Mouse (Mus musculus) spleen, adult 12 weeks (tissue): ENCODE data around the gene Fbxw25.
"Not testable (repeated sequence)": the region's sequence is repeated elsewhere in the genome, so short reads cannot be mapped to it uniquely, and the experiment has no call there.

Source experiments
- DNase-seq: peaks from one replicate; pipeline ENCODE4 v3.0.0; 2022; ENCODE audit warnings: low spot score

Fbxw25 gene

GRCm38 (mm10) chr9:109664552-109664951 is at the start of gene Fbxw25:
Gene Fbxw25 (minus strand): TSS chr9:109664652.
- DNase-seq: not testable (repeated sequence)

DNA sequence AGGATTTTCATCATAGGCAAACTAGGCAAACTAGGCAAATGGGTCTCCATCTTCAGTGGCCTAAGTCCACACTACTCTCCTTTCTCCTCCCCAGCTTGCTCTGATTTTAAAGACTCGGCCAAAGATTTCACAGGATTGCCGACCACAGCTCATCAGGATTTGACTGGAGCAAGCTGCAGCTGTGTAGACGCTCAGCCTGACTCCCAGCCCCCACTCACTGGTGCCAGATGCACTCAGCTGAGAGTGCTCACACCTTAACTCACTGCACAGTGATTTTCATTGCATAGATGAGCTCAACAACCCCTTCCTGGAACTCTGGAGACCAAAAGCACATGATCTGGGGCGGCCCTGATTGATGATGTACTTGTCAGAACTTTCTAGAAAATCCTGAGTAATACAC is 38.1 kb upstream of the Fbxw25 start, which contains the start of gene Fbxw18:
Fbxw18 (minus strand) TSS at position 101 of the 400 bp plus-strand sequence.
- DNase-seq: not testable (repeated sequence)

DNA sequence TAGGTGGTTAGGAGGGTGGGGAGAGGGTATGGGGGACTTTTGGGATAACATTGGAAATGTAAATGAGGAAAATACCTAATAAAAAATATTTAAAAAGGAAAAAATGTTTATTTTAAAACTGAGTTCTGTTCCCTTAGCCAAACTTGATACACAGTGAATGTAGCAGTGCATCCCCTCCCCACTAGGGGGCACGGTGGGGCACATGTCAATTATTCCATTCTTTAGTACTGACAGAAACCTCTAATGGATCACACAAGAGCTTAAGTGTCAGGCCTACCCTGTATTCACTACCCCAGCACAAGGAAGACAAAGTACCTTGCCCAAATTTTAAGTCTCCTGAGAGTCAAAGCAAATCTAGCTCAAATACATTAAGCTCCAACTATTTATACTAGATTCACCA is 20.8 kb upstream of the Fbxw25 start:
- no peak for DNase-seq

GRCm38 (mm10) chr9:109625957-109626356 is 38.5 kb downstream of the Fbxw25 start, which contains the start of gene Fbxw24:
Gene Fbxw24 (minus strand): TSS chr9:109626057.
- not testable (repeated sequence) for DNase-seq

DNA sequence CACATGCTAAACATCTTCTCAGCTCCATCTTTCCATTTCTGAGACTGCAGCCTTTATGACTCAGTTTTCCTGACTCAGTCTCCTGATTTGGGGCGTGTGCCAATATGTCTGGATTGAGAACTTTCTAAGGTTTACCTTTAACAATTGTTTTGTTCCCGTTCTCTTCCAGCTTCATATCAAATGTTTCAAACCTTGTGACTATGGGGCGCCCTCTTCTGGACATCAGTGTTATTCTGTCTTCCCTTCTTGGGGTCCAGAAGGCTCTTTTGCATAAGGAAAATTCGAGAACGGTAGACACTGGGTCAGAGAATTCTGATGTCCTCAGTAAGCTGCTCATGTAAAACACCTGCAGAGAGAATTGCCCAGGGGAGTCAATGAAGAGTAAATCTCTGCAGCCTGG is 57.6 kb downstream of the Fbxw25 start:
- not testable (repeated sequence) for DNase-seq

- DNase-seq: not testable (repeated sequence)
Observed at GRCm38 (mm10) chr9:109602128-109602527, 62.3 kb downstream of the Fbxw25 start.

- no peak for DNase-seq
Observed at GRCm38 (mm10) chr9:109597226-109597625, 67.2 kb downstream of the Fbxw25 start.
